In genomic region chr16:43300420-43300819, GRCm38 (mm10) we compare ENCODE assay signal across 25 mouse cellular contexts.
DNase-seq lines count a peak whose midpoint lies in the region; ATAC-seq and TF ChIP-seq lines count a peak whose summit lies in the region.
"Had no signal": no experiment of that assay in that cellular context is flagged by ENCODE, and none has a peak within 500 bp of the region (broad histone marks: within the 10 kb centered on the region; RNA-seq: fewer than 3 reads in every experiment).

No protein-coding gene starts in this region.

- intact Hi-C loops in gastrocnemius, adult 2 months (cut with DNase I) = no loop called here

- H3K36me3 ChIP-seq in forebrain, embryonic 15.5 days = no peaks in the 10 kb centered on the region
- H3K36me3 ChIP-seq: forebrain, embryonic 10.5 days; G1E; heart, embryonic 10.5 days; heart, embryonic 13.5 days; hindbrain, embryonic 12.5 days; hindbrain, embryonic 15.5 days; intestine, embryonic 15.5 days had no signal

- 86% methylated on average over 3 of the region's 3 CpGs for WGBS in forebrain, embryonic 15.5 days

- peak; percentile 51 for ATAC-seq in inflammation-experienced regulatory T-cells, adult 6 months
- no peak for ATAC-seq in forebrain, embryonic 15.5 days (replicated peaks)
- ATAC-seq: forebrain, embryonic 13.5 days; forebrain, postnatal 0 days; intestine, embryonic 15.5 days; Patski had no signal

- no peak for DNase-seq in gastrocnemius, adult 2 months
- no peak for DNase-seq in gastrocnemius, adult 8-10 months (ENCODE audit: low spot score in 2 of 2)
- DNase-seq in thymus, postnatal 0 days (ENCODE audit: low spot score) = peak; percentile 3
- DNase-seq in thymus, adult 18-20 months = no peak
- DNase-seq: adrenal gland, postnatal 10 days; adrenal gland, postnatal 36 days; B cell, adult 2 months; cerebellum, adult 18-20 months; cerebellum, adult 9-10 months; cerebellum, postnatal 14 days; forebrain, postnatal 0 days; gastrocnemius, postnatal 10 days; gastrocnemius, postnatal 36 days; heart, adult 2 months had no signal

- no peak overlapping the region for H3K4me2 ChIP-seq in forebrain, embryonic 15.5 days (replicated peaks)
- H3K4me2 ChIP-seq: forebrain, embryonic 13.5 days; heart, embryonic 13.5 days; hindbrain, embryonic 12.5 days; hindbrain, embryonic 15.5 days; intestine, embryonic 15.5 days had no signal

- H3K9me3 ChIP-seq in forebrain, embryonic 15.5 days = no peaks in the 10 kb centered on the region
- H3K9me3 ChIP-seq: forebrain, embryonic 10.5 days; forebrain, embryonic 13.5 days; G1E; heart, embryonic 10.5 days; heart, embryonic 13.5 days; hindbrain, embryonic 12.5 days; hindbrain, embryonic 15.5 days; intestine, embryonic 15.5 days had no signal

- peaks cover 23% of the 10 kb centered on the region for H3K4me1 ChIP-seq in forebrain, embryonic 15.5 days
- H3K4me1 ChIP-seq: intestine, embryonic 15.5 days had no signal

- TF ChIP-seq CTCF in gastrocnemius, adult 2 months (IDR thresholded peaks at IDR 0.05) = no peak

- H3K4me3 ChIP-seq in gastrocnemius, adult 2 months = no peak overlapping the region
- H3K4me3 ChIP-seq in forebrain, embryonic 15.5 days = no peak overlapping the region
- H3K4me3 ChIP-seq: forebrain, embryonic 10.5 days; forebrain, embryonic 13.5 days; heart, adult 2 months; heart, embryonic 10.5 days; heart, embryonic 13.5 days; hindbrain, embryonic 12.5 days; hindbrain, embryonic 15.5 days; intestine, embryonic 15.5 days had no signal

- H3K9ac ChIP-seq in forebrain, embryonic 15.5 days (replicated peaks) = no peak overlapping the region
- H3K9ac ChIP-seq: forebrain, embryonic 13.5 days; forebrain, postnatal 0 days; heart, embryonic 13.5 days; hindbrain, embryonic 12.5 days; hindbrain, embryonic 15.5 days; intestine, embryonic 15.5 days had no signal

- H3K27me3 ChIP-seq in forebrain, embryonic 15.5 days = no peaks in the 10 kb centered on the region
- H3K27me3 ChIP-seq: forebrain, embryonic 13.5 days; heart, embryonic 13.5 days; hindbrain, embryonic 12.5 days; hindbrain, embryonic 15.5 days; intestine, embryonic 15.5 days; Patski had no signal

- H3K27ac ChIP-seq in gastrocnemius, adult 2 months = peak overlapping the region; percentile 4; the same call in 1 of the 2 replicates
- H3K27ac ChIP-seq in forebrain, embryonic 15.5 days (replicated peaks) = no peak overlapping the region
- H3K27ac ChIP-seq: forebrain, embryonic 10.5 days; forebrain, embryonic 13.5 days; heart, adult 2 months; heart, embryonic 10.5 days; heart, embryonic 13.5 days; hindbrain, embryonic 12.5 days; hindbrain, embryonic 15.5 days; intestine, embryonic 15.5 days had no signal
